Mouse (Mus musculus): ENCODE measurements around the gene Dync2li1. TPM values are rescaled to one million over a fixed set of nuclear protein-coding genes. Genes with fewer than 3 reads are reported as not detected.

The Dync2li1 gene
- polyA plus RNA-seq, 1 experiment from 2014 or later = 29.0 TPM

- Histone ChIP-seq H3K36me3 (ENCODE audit: insufficient read depth, low read length) (peaks cover 7% of the 10 kb centered on the region; the same call in 1 of the 2 replicates), H3K4me3 (ENCODE audit: low read depth, low read length) (no peak overlapping the region), H3K27me3 (replicated peaks; ENCODE audit: insufficient read depth, low read length) (no peaks in the 10 kb centered on the region), H3K9me3 (ENCODE audit: low read length) (no peaks in the 10 kb centered on the region), H3K27ac (ENCODE audit: low read length) (no peak overlapping the region), H3K4me2 (replicated peaks; ENCODE audit: low read depth, low read length) (no peak overlapping the region), H3K4me1 (ENCODE audit: insufficient read depth, low read depth, low read length) (peaks cover 7% of the 10 kb centered on the region; the same call in 1 of the 2 replicates), H3K9ac (replicated peaks; ENCODE audit: low read depth) (no peak overlapping the region)
- TF ChIP-seq EP300 (IDR thresholded peaks at IDR 0.05) (no peak), CTCF (IDR thresholded peaks at IDR 0.05) (no peak)
- DNase-seq (ENCODE audit: low spot score) = no peak
- WGBS = 58% methylated on average over 13 of the region's 13 CpGs
- ATAC-seq = no peak
These were observed 19.3 kb upstream of the Dync2li1 start for GRCm38 (mm10) chr17:84606976-84607375.

GRCm38 (mm10) chr17:84607617-84608016, 18.7 kb upstream of the Dync2li1 start:
- WGBS = 59% methylated on average over 5 of the region's 5 CpGs
- Histone ChIP-seq H3K36me3 (ENCODE audit: insufficient read depth, low read length) (peaks cover 7% of the 10 kb centered on the region; the same call in 1 of the 2 replicates), H3K9me3 (ENCODE audit: low read length) (no peaks in the 10 kb centered on the region), H3K27ac (ENCODE audit: low read length) (no peak overlapping the region), H3K4me1 (ENCODE audit: insufficient read depth, low read depth, low read length) (peaks cover 7% of the 10 kb centered on the region; the same call in 1 of the 2 replicates), H3K27me3 (replicated peaks; ENCODE audit: insufficient read depth, low read length) (no peaks in the 10 kb centered on the region), H3K4me2 (replicated peaks; ENCODE audit: low read depth, low read length) (no peak overlapping the region), H3K9ac (replicated peaks; ENCODE audit: low read depth) (no peak overlapping the region), H3K4me3 (ENCODE audit: low read depth, low read length) (no peak overlapping the region)
- DNase-seq (ENCODE audit: low spot score) (no peak), ATAC-seq (no peak)
- TF ChIP-seq EP300 (IDR thresholded peaks at IDR 0.05) (no peak), CTCF (IDR thresholded peaks at IDR 0.05) (no peak)

DNA sequence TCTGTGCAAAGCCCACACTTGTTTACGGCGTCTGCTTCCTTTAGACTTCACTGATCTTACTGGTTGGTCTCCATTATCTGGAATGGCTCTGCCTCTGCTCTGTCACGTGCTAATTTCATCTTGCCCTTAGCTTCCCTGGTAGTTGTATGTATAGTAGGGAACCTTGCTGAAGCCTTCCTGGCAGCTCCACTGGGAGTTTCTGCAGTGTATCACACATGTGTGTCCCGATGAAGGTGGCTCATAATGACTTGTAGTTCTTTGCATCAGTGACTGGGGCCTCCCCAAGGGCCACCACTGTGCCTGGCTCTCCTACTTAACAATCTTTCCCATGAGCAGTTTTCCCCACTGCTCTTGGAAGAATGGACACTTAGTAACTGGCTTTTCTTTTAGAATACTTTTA, 17.7 kb upstream of the Dync2li1 start:
- no peak overlapping the region for H3K9ac ChIP-seq (replicated peaks; ENCODE audit: low read depth)
- 82% methylated on average over 4 of the region's 4 CpGs for WGBS
- DNase-seq (ENCODE audit: low spot score) = no peak
- H3K4me1 ChIP-seq (ENCODE audit: insufficient read depth, low read depth, low read length) = no peaks in the 10 kb centered on the region
- H3K4me2 ChIP-seq (replicated peaks; ENCODE audit: low read depth, low read length) = no peak overlapping the region
- no peak overlapping the region for H3K4me3 ChIP-seq (ENCODE audit: low read depth, low read length)
- ATAC-seq = no peak
- no peaks in the 10 kb centered on the region for H3K9me3 ChIP-seq (ENCODE audit: low read length)
- H3K27me3 ChIP-seq (replicated peaks; ENCODE audit: insufficient read depth, low read length) = no peaks in the 10 kb centered on the region
- no peak overlapping the region for H3K27ac ChIP-seq (ENCODE audit: low read length)
- TF ChIP-seq CTCF (IDR thresholded peaks at IDR 0.05) = no peak
- TF ChIP-seq EP300 (IDR thresholded peaks at IDR 0.05) = no peak
- H3K36me3 ChIP-seq (ENCODE audit: insufficient read depth, low read length) = peaks cover 14% of the 10 kb centered on the region; the same call in 1 of the 2 replicates

- DNase-seq (ENCODE audit: low spot score) = no peak
- no peaks in the 10 kb centered on the region for H3K27me3 ChIP-seq (replicated peaks; ENCODE audit: insufficient read depth, low read length)
- TF ChIP-seq CTCF (IDR thresholded peaks at IDR 0.05) (no peak), EP300 (IDR thresholded peaks at IDR 0.05) (no peak)
- no peak overlapping the region for H3K9ac ChIP-seq (replicated peaks; ENCODE audit: low read depth)
- peaks cover 14% of the 10 kb centered on the region; the same call in 1 of the 2 replicates for H3K36me3 ChIP-seq (ENCODE audit: insufficient read depth, low read length)
- no peak overlapping the region for H3K4me3 ChIP-seq (ENCODE audit: low read depth, low read length)
- H3K27ac ChIP-seq (ENCODE audit: low read length) = no peak overlapping the region
- no peaks in the 10 kb centered on the region for H3K9me3 ChIP-seq (ENCODE audit: low read length)
- H3K4me1 ChIP-seq (ENCODE audit: insufficient read depth, low read depth, low read length) = no peaks in the 10 kb centered on the region
- 69% methylated on average over 9 of the region's 9 CpGs for WGBS
- no peak for ATAC-seq
- no peak overlapping the region for H3K4me2 ChIP-seq (replicated peaks; ENCODE audit: low read depth, low read length)
These were observed 14.8 kb upstream of the Dync2li1 start for GRCm38 (mm10) chr17:84611500-84611899.

GRCm38 (mm10) chr17:84611971-84612370, 14.3 kb upstream of the Dync2li1 start:
- Histone ChIP-seq H3K27me3 (replicated peaks; ENCODE audit: insufficient read depth, low read length) (no peaks in the 10 kb centered on the region), H3K4me2 (replicated peaks; ENCODE audit: low read depth, low read length) (no peak overlapping the region), H3K9ac (replicated peaks; ENCODE audit: low read depth) (no peak overlapping the region), H3K27ac (ENCODE audit: low read length) (0 out of 2 replicates have a peak overlapping the region, but pooled peaks have one; percentile 5), H3K4me1 (ENCODE audit: insufficient read depth, low read depth, low read length) (no peaks in the 10 kb centered on the region), H3K36me3 (ENCODE audit: insufficient read depth, low read length) (peaks cover 13% of the 10 kb centered on the region; the same call in 1 of the 2 replicates), H3K4me3 (ENCODE audit: low read depth, low read length) (no peak overlapping the region), H3K9me3 (ENCODE audit: low read length) (no peaks in the 10 kb centered on the region)
- peak; percentile 92 for ATAC-seq
- TF ChIP-seq CTCF (IDR thresholded peaks at IDR 0.05) = no peak
- peak; percentile 42; the same call in 1 of the 2 replicates for TF ChIP-seq EP300 (IDR thresholded peaks at IDR 0.05)
- DNase-seq (ENCODE audit: low spot score) = peak; percentile 77
- 42% methylated on average over 7 of the region's 7 CpGs for WGBS

DNA sequence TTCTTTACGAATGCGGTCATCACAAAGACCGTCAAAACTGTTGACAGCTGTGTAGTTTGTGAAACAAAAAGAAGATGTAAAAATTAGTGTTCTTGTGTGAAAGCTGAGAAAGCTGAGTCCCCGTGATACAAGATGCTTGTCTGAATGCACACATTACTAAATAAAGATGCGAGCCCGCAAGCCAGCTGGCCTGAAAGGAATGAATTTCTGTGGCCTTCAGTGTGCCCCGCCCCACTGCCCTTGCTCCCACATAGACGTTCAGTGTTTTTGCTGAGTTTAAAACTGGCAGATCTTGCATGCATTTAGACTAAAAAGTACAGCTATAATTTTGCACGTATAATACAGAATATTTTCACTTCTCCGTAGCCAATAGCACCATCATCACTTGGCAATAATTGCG, 10.5 kb upstream of the Dync2li1 start:
- H3K27me3 ChIP-seq (replicated peaks; ENCODE audit: insufficient read depth, low read length) = no peaks in the 10 kb centered on the region
- 93% methylated on average over 11 of the region's 11 CpGs for WGBS

More for the DNA sequence above, 10.5 kb upstream of the Dync2li1 start:
- H3K4me2 ChIP-seq (replicated peaks; ENCODE audit: low read depth, low read length) = no peak overlapping the region
- TF ChIP-seq CTCF (IDR thresholded peaks at IDR 0.05) (no peak), EP300 (IDR thresholded peaks at IDR 0.05) (no peak)
- peaks cover 13% of the 10 kb centered on the region; the same call in 1 of the 2 replicates for H3K36me3 ChIP-seq (ENCODE audit: insufficient read depth, low read length)
- H3K9ac ChIP-seq (replicated peaks; ENCODE audit: low read depth) = no peak overlapping the region
- no peak for DNase-seq (ENCODE audit: low spot score)
- no peak overlapping the region for H3K4me3 ChIP-seq (ENCODE audit: low read depth, low read length)
- no peak for ATAC-seq
- no peaks in the 10 kb centered on the region; the same call in 1 of the 2 replicates for H3K4me1 ChIP-seq (ENCODE audit: insufficient read depth, low read depth, low read length)
- H3K27ac ChIP-seq (ENCODE audit: low read length) = no peak overlapping the region
- no peaks in the 10 kb centered on the region for H3K9me3 ChIP-seq (ENCODE audit: low read length)

Data from lung, postnatal 0 days (tissue).